Mouse (Mus musculus) spleen, adult 12 weeks (tissue): ENCODE measurements around the gene Pafah1b3.

Experiments
- DNase-seq: peaks from one replicate; pipeline ENCODE4 v3.0.0; 2022; ENCODE audit warnings: low spot score

Gene Pafah1b3

DNA sequence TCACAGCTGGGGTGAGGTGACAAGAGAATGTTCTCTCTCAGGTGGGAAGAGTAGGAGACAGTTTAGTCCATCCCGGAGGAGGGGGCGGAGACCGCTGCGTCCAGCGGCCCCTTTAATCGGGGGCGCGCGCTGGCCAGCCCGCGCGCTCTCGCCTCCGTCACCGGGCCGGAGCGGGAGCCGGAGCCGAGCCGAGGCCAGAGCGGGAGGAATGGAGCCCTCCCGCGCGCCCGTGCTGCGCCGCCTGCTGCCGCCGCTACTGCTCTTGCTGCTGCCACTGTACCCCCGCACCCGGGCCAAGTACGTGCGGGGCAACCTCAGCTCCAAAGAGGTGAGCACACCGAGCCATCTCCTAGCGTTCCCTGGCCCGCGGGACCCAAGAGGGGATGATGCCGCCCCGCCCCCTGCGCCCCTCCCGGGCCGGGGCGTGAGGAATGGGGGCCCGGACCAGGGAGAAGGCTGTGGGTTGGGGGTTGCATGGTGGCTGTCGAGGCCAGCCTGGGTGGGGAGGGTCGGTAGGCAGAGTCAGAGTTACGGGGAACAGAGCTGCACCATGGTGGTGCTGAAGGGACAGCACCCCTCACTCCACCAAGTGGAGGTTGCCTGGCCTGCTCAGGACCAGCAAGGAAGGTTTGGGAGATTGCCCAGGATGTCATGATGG, 8.3 kb upstream of the Pafah1b3 start, which contains the start of gene Tmem145:
TSS of gene Tmem145 (plus strand) at position 151 of the 658 bp plus-strand sequence.
- no peak for DNase-seq

DNA sequence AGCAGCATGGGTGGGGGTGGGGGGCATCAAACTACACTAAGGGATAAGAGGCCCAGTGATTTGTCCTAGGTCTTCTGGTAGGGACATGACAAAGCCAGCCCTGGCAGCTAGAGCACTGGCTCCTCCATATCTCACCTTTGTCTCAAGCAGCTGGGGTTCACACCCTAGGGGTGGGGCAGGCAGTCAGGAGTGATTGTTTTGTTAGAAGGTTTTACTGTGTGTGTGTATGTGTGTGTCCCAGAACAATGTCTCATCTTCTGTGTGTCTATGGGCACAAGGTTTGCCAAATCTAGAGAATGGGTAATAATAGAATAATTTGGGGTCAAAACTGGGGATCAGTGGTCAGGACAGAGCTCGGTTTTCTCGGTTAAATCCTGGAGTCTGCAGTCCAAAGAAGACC, 7.7 kb upstream of the Pafah1b3 start:
- no peak for DNase-seq

DNA sequence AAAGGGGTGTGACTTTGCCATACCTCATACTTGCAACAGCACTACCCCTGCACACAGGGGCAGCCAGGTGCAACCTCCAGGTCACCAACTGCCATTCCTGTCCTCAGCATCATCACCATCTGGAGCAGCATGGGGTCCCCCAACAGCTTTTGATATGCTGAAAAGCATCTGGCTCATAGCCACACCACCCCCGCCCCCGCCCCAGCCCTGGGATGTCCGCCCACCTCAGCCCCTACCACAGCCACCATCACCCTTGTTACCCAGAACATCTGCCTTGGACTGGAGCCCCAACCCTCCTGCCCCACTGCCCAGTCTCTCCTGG, 5.9 kb upstream of the Pafah1b3 start:
- DNase-seq = no peak

DNA sequence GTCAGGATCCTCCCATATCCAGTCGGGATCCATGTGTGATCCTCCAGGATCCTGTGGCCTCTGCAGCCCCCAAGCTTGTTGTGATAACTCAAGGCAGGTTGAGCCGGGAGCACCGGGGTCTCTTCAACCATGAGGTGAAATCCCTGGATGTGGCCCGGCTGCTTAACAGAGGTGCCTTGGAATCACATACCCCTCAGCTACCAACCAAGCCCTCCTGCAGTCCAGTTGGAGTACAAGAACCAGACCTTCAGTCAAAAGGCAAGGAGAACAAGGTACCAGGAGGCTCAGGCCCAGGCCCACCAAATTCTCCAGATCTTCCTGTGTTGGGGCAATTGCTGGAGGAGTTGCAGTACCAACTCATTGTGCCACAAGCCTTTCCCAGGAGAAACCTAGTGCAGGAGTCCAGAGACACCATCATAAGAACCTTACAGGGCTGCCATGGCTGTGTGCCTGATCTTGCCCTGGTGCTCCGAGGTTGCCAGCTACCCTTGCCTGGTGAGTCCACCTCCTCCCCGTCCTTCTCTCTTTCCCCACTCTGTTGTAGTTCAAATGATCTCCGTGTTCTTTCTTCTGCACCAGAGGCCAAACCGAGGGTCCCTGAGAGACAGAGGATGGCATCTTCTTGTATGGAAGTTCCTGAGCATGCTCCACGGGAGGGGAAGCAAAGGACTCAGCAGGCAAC, 5.4 kb upstream of the Pafah1b3 start:
- DNase-seq = no peak

DNA sequence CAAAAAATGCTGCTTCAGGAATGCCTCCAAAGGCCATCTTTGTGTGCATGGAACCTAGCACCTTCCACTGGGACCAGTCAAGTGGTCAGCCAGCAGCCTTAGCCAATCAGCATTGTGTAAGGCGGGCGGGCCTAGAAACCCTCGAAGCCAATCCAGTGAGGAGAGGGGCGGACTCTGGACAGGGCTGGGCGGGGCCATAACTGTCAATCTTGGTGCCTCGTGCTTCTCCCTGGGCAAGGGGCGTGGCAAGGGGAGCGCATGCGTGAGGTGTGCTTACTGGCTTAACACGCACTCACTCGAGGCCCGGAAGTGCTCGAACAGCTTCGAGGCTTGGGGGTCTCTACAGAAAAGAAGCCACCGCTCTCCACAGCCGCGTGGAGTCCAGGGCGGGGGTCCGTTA, 3.3 kb upstream of the Pafah1b3 start, which contains the start of gene Prr19:
TSS of gene Prr19 (plus strand) at position 349 of the 400 bp plus-strand sequence.
- DNase-seq = no peak

DNA sequence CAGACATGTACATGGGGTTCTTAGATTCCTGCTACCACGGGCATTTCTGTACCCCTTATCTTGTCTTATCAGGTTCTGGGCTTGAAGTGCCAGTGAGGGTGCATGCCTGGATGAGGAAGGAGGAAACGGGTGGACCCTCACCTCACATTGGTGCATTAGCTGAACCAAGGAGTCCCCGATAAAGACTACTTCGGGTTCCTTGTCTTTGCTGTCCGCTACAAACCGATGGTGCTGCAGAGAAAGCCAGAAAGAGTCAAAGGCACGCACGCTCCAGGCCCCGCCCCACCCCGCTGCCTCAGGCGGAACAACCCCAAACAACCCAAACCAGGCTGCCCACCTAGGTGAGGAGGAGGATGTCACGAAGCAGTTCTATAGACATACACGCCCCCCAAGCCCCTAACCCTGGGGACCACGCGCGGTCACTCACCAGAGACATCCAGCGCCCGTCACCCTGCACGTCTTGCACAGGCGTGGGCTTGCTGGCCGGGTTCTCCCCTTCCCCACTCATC, 787 bp downstream of the Pafah1b3 start:
- no peak for DNase-seq

DNA sequence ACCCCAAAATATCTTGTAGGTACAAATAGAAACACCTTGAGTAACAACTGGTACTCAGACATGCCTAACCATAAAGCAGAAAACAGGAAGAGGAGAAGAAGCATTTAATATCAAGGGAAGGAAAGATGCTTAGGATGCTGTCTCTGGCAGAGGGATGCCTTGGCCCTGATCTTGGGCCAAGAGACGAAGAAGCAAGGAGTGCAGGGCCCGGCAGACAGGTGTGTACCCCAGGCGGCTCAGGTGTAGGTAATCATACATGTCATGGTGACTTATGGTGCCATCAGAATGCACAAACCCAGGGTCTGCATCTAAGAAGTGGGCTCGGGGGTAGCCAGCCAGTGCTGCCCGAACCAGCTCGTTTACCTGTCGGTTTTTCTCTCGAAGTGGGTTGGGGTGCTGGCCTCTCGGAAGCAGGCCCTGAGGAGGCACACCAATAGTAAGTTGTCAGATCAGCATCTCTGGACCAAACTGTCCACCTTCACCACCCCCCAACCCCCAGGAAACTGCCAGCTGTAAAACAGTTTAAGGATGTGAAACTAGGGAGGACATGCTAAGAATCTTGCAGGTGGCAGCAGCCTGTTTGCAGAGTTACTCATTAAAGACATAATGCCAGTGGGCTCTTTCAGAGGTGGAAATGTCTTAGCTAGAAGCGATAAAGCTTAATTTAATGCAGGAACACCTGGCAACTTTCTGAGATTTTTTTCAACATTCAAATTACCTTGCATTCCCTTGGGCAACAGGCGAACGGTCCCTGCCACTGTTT, 2.6 kb downstream of the Pafah1b3 start:
- no peak for DNase-seq

DNA sequence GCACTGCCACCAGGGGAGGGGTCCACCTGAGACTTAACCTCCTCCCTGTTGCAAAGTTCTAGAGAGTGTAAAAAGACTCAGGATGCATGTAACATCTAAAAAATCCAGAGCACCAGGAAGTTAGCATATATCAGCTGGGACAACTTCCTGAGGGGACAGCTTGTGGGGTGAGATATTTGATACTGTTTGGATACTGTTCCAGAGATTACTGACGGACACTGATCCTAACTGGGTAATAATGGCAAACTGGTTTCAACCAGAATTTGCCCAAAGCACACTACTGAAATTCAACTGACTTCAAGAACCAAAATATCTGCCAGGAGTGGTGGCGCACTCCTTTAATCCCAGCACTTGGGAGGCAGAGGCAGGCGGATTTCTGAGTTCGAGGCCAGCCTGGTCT, 3.3 kb downstream of the Pafah1b3 start:
- no peak for DNase-seq

DNA sequence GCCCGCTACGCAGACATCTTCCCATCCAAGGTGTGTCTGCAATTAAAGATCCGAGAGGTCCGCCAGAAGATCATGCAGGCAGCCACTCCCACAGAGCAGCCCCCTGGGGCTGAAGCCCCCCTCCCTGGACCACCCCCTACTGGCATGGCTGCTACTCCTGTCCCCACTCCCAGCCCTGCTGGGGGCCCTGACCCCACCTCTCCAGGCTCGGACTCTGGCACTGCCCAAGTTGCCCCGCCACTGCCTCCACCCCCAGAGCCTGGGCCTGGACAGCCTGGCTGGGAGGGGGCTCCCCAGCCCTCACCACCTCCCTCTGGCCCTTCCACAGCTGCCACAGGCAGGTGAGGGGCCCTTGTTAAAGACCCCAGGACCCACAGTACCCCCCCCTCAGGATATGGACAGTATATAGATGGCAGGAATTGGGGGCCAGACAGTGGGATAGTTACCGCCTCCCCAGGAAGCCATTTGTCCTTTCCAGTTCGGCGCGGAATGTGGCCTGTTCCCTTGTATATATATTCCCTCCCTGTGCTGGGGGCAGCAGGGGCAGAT, 4.5 kb downstream of the Pafah1b3 start:
- DNase-seq = no peak

DNA sequence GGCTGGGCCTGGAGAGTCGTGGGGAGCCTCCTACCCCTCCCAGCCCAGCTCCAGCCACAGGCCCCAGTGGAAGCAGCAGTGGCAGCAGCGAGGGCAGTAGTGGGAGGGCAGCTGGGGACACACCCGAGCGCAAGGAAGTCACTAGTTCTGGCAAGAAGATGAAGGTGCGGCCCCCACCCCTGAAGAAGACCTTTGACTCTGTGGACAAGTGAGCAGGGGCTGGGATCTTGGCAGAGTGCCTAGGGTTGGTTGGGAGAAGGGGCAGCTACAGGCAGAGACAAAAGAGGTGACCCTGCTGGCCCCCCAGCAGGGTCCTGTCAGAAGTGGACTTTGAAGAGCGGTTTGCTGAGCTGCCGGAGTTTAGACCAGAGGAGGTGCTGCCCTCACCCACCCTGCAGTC, 5.7 kb downstream of the Pafah1b3 start:
- no peak for DNase-seq

DNA sequence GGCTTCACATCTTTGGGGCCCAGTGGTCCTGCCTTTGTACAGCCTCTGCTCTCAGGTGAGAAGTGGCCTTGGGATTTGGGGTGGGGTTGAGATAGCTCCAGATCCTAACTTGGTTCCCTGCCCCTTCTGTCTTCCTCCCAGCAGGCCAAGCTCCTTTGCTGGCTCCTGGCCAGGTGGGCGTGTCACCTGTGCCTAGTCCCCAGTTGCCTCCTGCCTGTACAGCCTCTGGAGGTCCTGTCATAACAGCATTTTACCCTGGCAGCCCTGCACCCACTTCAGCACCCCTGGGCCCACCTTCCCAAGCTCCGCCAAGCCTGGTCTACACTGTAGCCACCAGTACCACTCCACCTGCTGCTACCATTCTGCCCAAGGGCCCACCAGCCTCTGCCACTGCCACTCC, 6.9 kb downstream of the Pafah1b3 start:
- DNase-seq = no peak

DNA sequence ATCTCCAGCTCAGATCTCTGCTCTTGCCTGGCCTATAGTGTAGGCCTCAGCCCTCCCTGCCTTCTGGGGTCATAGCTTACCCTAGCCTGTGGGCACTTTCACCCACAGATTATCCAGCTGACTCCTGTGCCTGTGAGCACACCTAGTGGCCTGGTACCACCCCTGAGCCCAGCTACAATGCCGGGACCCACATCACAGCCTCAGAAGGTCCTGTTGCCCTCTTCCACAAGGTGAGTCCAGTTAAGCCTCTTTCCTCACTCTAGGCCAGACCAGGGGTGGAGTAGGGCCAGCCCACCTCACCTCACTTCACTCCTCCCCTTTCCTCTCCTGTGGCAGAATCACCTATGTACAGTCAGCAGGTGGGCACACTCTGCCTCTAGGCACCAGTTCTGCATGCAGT, 7.3 kb downstream of the Pafah1b3 start:
- no peak for DNase-seq

DNA sequence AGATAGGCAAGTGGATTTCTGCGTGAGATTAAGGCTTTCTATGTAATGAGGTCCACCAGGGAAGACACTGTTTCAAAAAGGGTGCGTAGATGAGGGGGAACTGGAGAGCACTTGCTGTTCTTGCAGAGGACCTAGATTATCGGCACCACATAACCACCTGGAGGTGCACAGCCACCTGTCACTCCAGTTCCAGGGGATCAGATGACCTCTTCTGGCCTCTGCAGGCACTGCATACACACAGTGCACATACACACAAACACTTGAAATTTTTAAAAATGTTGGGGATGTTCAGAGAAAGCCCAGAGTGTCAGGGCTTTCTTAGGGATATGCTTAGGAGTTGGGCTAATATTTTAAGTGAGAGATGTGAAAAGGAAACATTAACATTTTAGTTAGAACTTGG, 7.9 kb downstream of the Pafah1b3 start:
- no peak for DNase-seq

DNA sequence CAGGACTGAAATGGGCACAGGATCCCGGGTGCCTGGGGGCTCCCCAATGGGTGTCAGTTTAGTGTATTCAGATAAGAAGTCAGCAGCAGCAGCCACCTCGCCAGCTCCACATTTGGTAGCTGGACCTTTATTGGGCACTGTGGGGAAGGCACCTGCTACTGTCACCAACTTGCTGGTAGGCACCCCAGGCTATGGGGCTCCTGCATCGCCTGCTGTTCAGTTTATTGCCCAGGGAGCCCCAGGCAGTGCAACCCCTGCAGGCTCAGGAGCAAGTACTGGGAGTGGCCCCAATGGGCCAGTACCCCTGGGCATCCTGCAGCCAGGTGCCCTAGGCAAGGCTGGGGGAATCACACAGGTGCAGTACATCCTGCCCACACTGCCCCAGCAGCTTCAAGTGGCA, 9.1 kb downstream of the Pafah1b3 start:
- no peak for DNase-seq

DNA sequence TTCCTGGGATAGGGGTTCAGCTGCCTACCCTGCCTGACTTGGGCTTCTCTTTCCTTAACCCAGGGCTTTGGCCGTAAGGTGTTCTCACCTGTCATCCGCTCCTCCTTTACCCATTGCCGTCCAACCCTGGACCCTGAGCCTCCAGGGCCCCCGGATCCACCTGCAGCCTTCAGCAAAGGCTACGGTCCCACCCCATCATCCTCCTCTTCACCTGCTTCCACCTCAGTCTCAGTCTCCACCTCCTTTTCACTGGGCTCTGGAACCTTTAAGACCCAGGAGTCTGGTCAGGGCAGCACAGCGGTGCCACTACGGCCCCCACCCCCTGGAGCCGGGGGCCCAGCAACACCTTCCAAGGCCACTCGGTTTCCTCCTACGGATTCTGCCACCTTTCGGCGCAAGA, 9.8 kb downstream of the Pafah1b3 start:
- DNase-seq = no peak

DNA sequence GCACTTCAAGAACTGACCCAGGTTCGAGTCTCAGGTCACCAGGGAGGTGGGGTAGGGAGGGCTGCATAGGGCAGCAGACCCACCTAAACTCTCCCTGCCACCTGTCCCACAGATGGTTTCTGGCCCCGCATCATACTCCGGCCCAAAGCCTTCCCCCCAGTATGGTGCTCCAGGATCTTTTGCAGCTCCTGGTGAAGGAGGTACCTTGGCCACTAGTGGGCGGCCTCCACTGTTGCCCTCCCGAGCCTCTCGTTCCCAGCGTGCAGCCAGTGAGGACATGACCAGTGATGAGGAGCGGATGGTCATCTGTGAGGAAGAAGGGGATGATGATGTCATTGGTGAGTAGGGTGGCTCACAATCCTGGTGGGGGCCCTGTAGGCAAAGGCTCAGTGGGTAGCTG, 10.8 kb downstream of the Pafah1b3 start:
- DNase-seq = no peak

DNA sequence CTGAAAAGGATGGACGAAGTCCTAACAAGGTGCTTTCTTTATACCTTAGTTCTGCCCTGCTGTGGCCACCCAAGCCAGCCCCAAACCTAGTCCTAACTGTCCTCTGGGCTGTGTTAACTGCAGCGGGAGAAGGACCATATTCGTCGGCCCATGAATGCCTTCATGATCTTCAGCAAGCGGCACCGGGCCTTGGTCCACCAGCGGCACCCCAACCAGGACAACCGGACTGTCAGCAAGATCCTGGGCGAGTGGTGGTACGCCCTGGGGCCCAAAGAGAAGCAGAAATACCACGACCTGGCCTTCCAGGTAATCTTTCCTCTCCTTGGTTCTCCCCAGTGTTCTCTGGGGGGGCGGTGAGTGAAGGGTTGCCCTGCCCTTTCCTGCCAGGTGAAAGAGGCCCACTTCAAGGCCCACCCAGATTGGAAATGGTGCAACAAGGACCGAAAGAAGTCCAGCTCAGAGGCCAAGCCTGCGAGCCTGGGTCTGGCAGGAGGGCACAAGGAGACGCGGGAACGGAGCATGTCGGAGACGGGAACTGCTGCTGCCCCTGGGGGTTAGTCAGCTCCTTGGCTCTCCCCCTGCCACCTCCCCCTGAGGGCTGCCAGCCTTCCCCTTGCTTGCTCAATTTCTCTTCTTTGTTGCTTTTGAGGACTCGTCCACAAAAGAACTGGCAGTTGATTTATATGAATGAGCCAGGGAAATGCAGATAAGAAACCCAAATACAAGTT, 12.1 kb downstream of the Pafah1b3 start:
- no peak for DNase-seq

DNA sequence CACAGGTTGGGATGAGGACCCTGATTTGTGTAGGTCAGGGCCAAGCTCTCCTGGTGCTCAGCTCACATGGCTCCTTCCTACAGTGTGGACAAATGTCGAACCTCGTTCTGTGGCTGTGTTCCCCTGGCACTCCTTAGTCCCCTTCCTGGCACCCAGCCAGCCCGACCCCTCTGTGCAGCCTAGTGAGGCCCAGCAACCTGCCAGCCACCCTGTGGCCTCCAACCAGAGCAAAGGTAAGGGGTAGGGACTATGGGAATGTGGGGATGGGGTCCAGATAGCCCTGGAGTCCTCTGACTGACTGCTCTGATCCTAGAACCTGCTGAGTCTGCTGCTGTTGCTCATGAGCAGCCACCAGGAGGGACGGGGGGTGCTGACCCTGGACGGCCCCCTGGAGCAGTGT, 13.0 kb downstream of the Pafah1b3 start:
- no peak for DNase-seq

DNA sequence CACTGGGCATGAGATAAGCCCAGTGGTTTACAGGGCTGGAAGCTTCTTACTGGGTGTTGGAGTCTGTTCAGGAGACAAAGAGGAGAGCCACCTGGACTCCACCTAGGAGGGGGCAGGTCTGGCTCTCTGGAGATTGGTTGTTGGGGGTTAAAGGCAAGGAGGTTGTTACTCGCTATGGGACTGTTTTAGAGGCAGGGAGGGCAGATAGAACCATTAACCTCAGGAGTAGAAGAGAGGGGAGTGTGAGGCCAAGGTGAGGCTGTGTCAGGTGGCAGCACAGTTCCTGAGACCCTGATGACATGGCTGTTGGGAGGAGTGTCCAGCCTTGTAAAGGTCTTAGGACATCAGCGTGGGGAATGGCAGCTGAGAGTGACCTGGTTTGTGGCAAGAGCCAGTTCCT, 13.6 kb downstream of the Pafah1b3 start:
- DNase-seq = no peak

DNA sequence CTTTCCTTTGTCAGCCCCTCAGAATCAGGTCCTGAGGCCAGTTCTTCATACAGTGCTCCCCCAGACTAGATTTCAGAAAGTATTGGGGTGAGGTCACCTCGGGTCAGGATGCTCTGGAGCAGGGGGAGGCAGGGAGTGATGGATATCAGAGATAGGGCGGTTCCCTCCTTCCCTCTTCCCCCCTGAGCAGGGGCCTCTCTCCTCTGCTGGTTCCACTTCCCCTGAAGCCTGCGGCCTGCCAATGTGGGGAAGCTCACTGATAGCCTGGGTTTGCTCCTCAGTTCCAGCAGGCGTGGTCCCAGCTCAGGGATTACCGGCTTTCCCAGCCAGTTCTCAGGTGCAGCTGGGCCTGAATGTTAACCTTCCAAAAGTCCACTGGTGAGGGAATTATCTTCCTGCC, 14.1 kb downstream of the Pafah1b3 start:
- DNase-seq = no peak

DNA sequence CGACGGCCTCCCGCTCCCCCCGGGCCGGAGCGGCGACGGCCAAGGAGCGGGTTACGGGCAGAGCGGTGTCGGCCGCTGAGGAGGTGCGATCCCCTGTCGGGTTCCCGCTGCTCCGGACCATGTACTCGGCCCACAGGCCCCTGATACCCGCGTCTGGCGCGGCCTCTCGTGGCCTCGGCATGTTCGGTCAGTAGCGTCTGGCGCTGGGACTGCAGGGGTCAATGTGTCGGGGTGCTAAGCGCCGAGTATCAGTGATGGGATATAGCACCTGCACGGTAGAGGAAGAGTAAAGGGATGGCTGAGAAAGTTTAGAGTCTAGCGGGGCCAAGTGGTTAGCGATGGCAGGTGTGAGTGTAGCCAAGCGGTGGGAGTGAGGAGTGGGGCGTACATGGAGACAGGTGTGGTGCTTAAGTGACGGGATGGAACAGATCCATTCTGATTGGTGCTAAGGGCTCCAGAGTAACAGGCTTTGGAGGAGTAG, 15.0 kb downstream of the Pafah1b3 start:
- no peak for DNase-seq
